Mouse (Mus musculus) neural tube, embryonic 12.5 days (tissue): ENCODE measurements at regions not wholly inside any gene's neighbourhood (a gene's known extent, or its start where the extent isn't known, plus 50 kb on each side); places are given as distances from the start of the nearest gene placed in this dataset.
A peak's percentile ranks its signal among the peaks of the same experiment; 100 is the strongest.

Experiments
- ATAC-seq: fragments of 200-750 bp; cut with Nextera tagmentation; 2 replicates; pipeline ENCODE4 v1.8.0; 2017; ENCODE audit warnings: low read depth, mild to moderate bottlenecking, moderate TSS enrichment, moderate library complexity; ENCODE audit not compliant: low FRiP score
- H3K27ac ChIP-seq: fragments of 300-500 bp; sonication (generic); 2 replicates; pipeline ENCODE4 v1.5.1; 2016
- H3K27me3 ChIP-seq: fragments of 300-500 bp; sonication (generic); replicated peaks from 2 replicates; pipeline ENCODE4 v1.6.1; 2016; ENCODE audit warnings: mild to moderate bottlenecking
- H3K36me3 ChIP-seq: fragments of 300-500 bp; sonication (generic); 2 replicates; pipeline ENCODE4 v1.6.1; 2016; ENCODE audit warnings: mild to moderate bottlenecking
- H3K4me1 ChIP-seq: fragments of 300-500 bp; sonication (generic); 2 replicates; pipeline ENCODE4 v1.6.1; 2016
- H3K4me2 ChIP-seq: fragments of 300-500 bp; sonication (generic); replicated peaks from 2 replicates; pipeline ENCODE4 v1.6.1; 2016; ENCODE audit warnings: mild to moderate bottlenecking
- H3K4me3 ChIP-seq: fragments of 300-500 bp; sonication (generic); 2 replicates; pipeline ENCODE4 v1.5.1; 2016
- H3K9ac ChIP-seq: fragments of 300-500 bp; sonication (generic); 2 replicates; pipeline ENCODE4 v1.6.1; 2016; ENCODE audit warnings: mild to moderate bottlenecking
- H3K9me3 ChIP-seq: fragments of 300-500 bp; sonication (generic); 2 replicates; pipeline ENCODE4 v1.6.1; 2016; ENCODE audit warnings: mild to moderate bottlenecking
- WGBS: fragments of 180-500 bp; shearing (Covaris S2); methylation state at CpG from one replicate; pipeline ENCODE4 v1.1.7; 2016; 5-methylcytosine and 5-hydroxymethylcytosine counted together

DNA sequence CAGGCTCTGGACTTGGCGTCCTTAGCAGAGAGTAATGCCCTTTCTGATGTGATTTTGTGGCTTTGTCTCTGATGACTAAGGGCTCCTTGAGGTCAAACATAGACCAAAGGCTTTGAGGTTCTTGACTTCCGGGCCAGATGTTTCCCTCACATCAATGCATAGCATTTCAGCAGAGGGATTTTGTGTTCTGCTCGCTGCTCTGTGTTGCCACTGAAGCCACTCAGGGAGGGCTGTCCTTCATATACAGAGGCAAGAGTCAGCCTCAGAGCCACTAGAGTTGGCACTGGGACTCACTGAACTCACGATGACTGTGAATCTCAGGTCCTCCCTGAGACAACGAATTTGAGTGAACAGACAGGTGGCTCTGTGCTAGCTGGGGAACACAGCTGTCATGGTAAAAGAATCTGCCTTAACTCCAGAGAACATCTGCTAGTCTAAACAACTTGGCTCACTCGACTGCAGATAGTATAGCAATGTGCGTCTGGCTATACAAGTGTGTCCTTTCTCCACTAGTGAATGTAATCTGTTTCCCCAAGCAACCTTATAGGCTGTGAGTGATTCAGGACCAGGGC is 74.3 kb downstream of the Gp2 start:
- Histone ChIP-seq H3K4me1 (peaks cover 4% of the 10 kb centered on the region; the same call in 1 of the 2 replicates), H3K4me2 (no peak overlapping the region), H3K27me3 (no peaks in the 10 kb centered on the region), H3K9me3 (no peaks in the 10 kb centered on the region), H3K27ac (no peak overlapping the region), H3K4me3 (no peak overlapping the region), H3K36me3 (no peaks in the 10 kb centered on the region), H3K9ac (no peak overlapping the region)
- no peak for ATAC-seq
- 83% methylated on average over 7 of the region's 7 CpGs for WGBS

DNA sequence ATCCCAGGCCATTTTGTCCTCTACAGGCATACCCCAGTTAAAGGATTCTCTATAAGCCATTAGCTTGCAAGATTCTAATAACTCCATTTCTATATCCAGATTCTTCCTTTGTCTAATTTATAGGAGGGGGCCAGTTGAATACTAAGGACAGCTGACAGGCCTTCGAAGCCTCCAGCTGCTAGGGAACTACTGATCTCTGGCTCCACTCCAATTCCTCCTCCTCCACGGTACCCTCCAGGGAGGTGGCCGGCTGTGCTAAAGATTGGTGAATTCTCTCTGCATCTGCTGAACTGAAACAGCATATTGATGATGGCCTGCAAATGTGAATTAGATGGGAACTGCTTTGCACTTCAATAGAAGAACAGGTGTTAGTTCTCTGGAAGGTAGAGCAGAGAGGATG is 79.2 kb downstream of the Gp2 start:
- H3K27me3 ChIP-seq: no peaks in the 10 kb centered on the region
- H3K4me2 ChIP-seq: no peak overlapping the region
- no peak overlapping the region for H3K9ac ChIP-seq
- H3K9me3 ChIP-seq: no peaks in the 10 kb centered on the region
- 40% methylated on average over 3 of the region's 3 CpGs for WGBS
- ATAC-seq: peak; percentile 87
- H3K4me3 ChIP-seq: no peak overlapping the region
- peaks cover 4% of the 10 kb centered on the region; the same call in 1 of the 2 replicates for H3K4me1 ChIP-seq
- no peak overlapping the region for H3K27ac ChIP-seq
- no peaks in the 10 kb centered on the region for H3K36me3 ChIP-seq

DNA sequence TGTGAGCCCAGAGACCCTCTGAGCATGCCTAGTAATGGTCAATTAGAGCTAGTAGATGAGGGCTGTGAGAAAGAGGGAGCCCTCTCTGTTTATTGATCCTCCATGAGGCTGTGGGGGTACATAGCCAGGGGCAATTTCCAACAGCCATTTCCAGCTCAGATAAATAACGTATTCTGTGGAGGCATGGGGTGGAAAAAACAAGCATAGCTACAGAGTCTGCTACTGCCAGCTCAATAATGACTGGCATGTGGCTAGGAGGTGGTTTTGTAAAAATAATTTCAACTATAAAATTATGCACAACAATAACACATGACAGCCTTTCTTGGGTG is 94.9 kb downstream of the Gp2 start:
- no peak overlapping the region for H3K4me2 ChIP-seq
- H3K27me3 ChIP-seq: no peaks in the 10 kb centered on the region
- WGBS: 42% methylated on average over 1 of the region's 1 CpGs
- H3K4me1 ChIP-seq: no peaks in the 10 kb centered on the region
- no peaks in the 10 kb centered on the region for H3K9me3 ChIP-seq
- H3K4me3 ChIP-seq: no peak overlapping the region
- no peaks in the 10 kb centered on the region for H3K36me3 ChIP-seq
- peak; percentile 71; the same call in 1 of the 2 replicates for ATAC-seq
- no peak overlapping the region for H3K27ac ChIP-seq
- no peak overlapping the region for H3K9ac ChIP-seq

DNA sequence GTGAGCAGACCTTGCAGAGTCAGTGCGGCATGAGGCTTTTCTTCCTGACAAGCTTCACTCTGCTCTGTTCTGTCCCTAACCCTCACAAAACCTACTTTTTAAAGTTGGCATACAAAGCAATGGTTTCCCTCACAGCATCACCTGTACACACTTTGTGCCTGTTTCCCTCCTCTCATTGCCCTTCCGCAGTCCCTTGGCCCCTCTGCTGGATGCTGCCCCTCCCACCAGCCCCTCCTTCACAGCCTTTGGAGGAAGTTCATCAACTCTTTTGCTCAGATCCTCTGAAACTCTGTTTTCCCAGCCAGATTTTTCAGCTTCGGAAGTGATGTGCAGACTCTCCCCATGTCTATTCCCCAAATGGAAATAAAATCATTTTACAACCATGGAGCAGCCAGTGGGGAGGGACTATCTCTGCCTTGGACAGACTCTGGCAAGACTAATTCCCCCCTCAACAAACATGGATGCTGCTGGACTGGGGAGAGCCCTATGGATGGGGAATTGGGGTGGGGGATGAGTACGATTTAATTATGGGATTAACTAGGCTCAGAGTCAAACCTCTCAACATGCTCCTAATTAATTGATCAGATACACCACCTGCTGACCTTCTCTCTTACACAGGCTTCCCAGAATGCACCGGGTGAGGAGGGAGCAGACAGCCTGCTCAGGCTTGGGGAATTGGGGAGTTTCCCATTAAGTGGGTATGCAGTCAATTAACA is 95.4 kb downstream of the Gp2 start:
- 60% methylated on average over 5 of the region's 5 CpGs for WGBS
- H3K4me2 ChIP-seq: no peak overlapping the region
- no peak overlapping the region for H3K27ac ChIP-seq

DNA sequence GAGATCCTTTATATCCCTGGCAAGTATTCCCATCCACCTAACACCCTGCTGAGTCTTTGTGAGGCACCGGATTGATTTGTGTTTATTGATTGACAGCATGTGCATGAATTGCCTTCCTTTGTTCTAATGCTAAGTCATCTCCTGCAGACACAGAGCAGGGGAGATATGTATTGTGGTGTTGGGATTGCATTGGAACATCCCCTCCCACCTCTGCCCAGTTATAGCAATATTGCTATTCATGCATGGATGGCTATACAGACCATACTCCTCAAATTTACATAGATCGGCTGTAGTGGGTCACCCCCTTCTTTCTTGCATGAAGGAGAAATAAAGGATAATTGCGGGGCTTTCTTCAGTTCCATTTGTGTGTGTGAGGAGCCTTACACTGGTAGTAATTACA is 101.7 kb downstream of the Gp2 start:
- H3K27me3 ChIP-seq: no peaks in the 10 kb centered on the region
- H3K9me3 ChIP-seq: no peaks in the 10 kb centered on the region
- ATAC-seq: no peak
- H3K4me3 ChIP-seq: no peak overlapping the region
- H3K4me2 ChIP-seq: no peak overlapping the region
- no peak overlapping the region for H3K27ac ChIP-seq
- H3K4me1 ChIP-seq: no peaks in the 10 kb centered on the region
- H3K9ac ChIP-seq: no peak overlapping the region
- WGBS: 75% methylated on average over 3 of the region's 3 CpGs
- H3K36me3 ChIP-seq: no peaks in the 10 kb centered on the region

More for the DNA sequence above, 95.4 kb downstream of the Gp2 start:
- Histone ChIP-seq H3K9ac (no peak overlapping the region), H3K4me1 (no peaks in the 10 kb centered on the region), H3K27me3 (no peaks in the 10 kb centered on the region), H3K9me3 (no peaks in the 10 kb centered on the region), H3K4me3 (no peak overlapping the region), H3K36me3 (no peaks in the 10 kb centered on the region)
- ATAC-seq: peak; percentile 34

DNA sequence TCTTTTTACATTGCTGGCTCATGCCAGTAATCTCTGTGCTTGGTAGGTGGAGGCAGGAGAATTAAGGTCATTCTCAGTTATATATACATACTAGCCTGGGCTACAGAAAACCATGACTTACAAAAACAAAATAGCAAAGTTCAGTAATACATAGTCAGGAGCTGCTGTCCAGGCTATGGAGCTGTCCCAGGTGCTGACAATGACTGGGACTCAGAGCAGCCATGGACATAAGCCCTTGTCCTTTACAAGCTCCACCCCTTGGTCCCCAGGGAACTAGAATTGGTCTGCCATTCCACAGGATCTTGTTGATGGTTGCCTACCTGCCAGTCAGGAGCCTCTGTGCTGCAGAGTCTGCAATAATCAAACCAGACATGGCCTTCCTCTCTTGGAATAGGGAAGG is 102.8 kb downstream of the Gp2 start:
- no peak overlapping the region for H3K4me3 ChIP-seq
- no peak overlapping the region for H3K4me2 ChIP-seq
- no peak overlapping the region for H3K27ac ChIP-seq
- H3K9me3 ChIP-seq: no peaks in the 10 kb centered on the region
- H3K27me3 ChIP-seq: no peaks in the 10 kb centered on the region
- no peaks in the 10 kb centered on the region for H3K36me3 ChIP-seq
- ATAC-seq: no peak
- H3K9ac ChIP-seq: no peak overlapping the region
- no peaks in the 10 kb centered on the region for H3K4me1 ChIP-seq

DNA sequence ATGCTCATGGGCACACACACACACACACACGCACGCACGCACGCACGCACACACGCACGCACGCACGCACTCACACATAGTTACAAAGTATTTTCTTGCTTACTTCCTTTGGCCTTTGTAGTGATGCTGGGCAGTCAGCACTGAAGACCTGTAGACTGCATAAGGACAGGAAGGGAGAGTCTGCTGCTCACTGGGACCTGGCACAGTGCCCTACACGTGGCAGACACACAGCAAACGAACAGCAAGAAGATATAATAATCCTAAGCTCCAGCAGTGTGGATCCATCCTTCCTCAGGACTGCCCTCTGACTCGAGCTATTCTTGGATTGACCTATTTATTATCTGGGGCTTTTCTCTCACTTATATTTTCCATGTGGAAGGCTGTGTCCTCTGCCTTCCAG is 106.5 kb downstream of the Gp2 start:
- no peaks in the 10 kb centered on the region for H3K27me3 ChIP-seq
- H3K36me3 ChIP-seq: no peaks in the 10 kb centered on the region

DNA sequence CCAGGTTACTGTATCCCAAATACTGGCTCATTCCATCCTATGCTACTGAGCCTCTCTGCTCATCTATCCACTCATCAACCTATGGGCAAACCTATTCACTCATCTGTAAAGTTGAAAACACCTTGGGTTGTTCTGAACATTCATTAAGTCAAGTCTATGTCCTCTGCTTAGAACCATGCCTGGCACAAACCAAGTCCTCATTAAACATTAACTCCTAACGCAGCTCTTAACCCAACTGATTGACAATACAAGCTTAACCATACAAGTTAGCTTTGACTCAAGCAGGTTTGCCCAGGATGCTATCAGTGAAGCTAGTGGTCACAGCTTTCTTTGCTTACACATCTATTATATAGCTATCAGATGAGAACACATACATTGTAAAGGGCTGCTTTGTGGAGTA is 108.4 kb downstream of the Gp2 start:
- ATAC-seq: no peak
- 89% methylated on average over 1 of the region's 1 CpGs for WGBS
- H3K36me3 ChIP-seq: no peaks in the 10 kb centered on the region

More for the DNA sequence above, 106.5 kb downstream of the Gp2 start:
- H3K4me2 ChIP-seq: no peak overlapping the region
- no peak for ATAC-seq
- 89% methylated on average over 12 of the region's 12 CpGs for WGBS
- no peak overlapping the region for H3K4me3 ChIP-seq
- no peaks in the 10 kb centered on the region for H3K9me3 ChIP-seq
- H3K27ac ChIP-seq: no peak overlapping the region
- H3K9ac ChIP-seq: no peak overlapping the region
- no peaks in the 10 kb centered on the region for H3K4me1 ChIP-seq

DNA sequence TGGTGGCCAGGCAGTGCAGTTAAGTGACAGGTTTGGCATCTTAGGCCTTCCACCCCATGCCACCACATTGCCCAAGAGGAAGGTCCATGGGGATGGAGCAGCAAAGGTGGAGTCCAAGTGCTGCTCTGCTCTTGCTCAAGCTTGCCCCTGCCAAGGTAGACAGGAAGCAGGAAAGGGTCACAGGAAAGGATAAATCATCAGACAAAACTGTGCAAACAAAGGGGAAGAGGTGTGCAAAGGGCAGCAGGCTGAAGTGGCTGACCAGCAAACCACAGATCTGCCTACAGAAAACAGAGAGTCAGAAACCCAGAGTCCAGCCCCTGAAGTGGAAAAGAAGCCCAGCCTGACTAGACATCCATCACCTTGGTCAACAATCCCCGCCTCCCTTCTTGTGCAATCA is 115.7 kb downstream of the Gp2 start:
- 76% methylated on average over 1 of the region's 1 CpGs for WGBS
- H3K9me3 ChIP-seq: no peaks in the 10 kb centered on the region
- no peak for ATAC-seq
- no peaks in the 10 kb centered on the region for H3K27me3 ChIP-seq
- no peak overlapping the region for H3K4me2 ChIP-seq
- no peak overlapping the region for H3K9ac ChIP-seq
- H3K36me3 ChIP-seq: no peaks in the 10 kb centered on the region
- H3K4me1 ChIP-seq: no peaks in the 10 kb centered on the region
- H3K27ac ChIP-seq: no peak overlapping the region
- no peak overlapping the region for H3K4me3 ChIP-seq

More for the DNA sequence above, 108.4 kb downstream of the Gp2 start:
- Histone ChIP-seq H3K4me3 (no peak overlapping the region), H3K4me1 (no peaks in the 10 kb centered on the region), H3K9ac (no peak overlapping the region), H3K27ac (no peak overlapping the region), H3K27me3 (no peaks in the 10 kb centered on the region), H3K4me2 (no peak overlapping the region), H3K9me3 (no peaks in the 10 kb centered on the region)

DNA sequence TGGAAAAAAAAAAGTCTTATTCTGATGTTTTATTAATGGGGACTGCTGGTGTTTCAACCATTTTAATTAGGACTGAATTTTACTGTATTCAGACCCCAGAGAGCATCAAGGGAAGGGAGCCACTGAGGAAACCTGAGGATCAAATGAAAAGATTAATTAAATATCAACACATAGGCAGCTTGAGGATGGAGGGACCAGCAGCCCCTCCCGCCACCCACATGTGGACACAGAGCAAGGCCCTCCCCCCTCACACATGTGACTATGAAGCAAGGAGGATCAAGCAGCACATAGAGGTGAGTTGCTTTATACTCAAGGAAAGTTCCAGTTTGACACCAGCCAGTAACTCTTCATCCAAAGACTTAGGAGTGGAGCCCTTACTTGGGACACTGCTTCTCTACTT is 126.0 kb downstream of the Gp2 start:
- WGBS: 86% methylated on average over 1 of the region's 1 CpGs
- Histone ChIP-seq H3K4me2 (no peak overlapping the region), H3K27me3 (no peaks in the 10 kb centered on the region), H3K4me3 (no peak overlapping the region), H3K9me3 (no peaks in the 10 kb centered on the region), H3K36me3 (no peaks in the 10 kb centered on the region), H3K27ac (no peak overlapping the region), H3K9ac (no peak overlapping the region), H3K4me1 (peaks cover 7% of the 10 kb centered on the region; the same call in 1 of the 2 replicates)
- no peak for ATAC-seq

DNA sequence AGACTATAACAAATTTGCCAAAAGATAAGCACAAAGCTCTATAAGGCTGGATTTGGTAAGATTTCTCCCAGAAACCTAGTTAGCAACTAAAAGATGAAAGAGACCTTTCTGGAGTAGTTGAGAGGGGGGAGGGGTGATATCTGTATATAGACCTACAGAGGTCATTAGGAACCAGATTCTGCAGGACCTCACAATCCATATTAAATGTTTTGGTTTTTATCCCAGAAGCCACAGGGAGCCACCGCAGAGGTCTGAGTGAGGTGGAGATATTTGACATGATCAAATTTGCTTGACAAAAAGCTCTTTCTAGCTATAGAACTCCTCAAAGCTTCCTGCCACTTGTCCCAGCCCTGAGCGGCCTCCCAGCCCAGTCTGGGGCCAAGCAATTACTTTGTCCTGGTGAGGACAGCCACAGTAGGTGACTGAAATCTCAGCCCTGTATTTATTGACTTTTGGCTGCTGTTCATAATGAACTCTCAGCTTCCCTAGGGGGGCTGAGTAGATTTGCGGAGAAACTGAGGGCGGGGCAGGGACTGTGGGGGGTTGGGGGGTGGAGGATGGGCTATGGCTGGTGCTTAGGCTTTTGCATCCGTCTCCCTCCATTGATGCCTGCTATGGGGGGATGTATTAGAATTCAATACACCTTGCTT is 128.5 kb downstream of the Gp2 start:
- Histone ChIP-seq H3K9ac (no peak overlapping the region), H3K27me3 (no peaks in the 10 kb centered on the region), H3K27ac (no peak overlapping the region), H3K4me2 (no peak overlapping the region; the same call in 1 of the 2 replicates), H3K4me3 (no peak overlapping the region), H3K36me3 (no peaks in the 10 kb centered on the region), H3K4me1 (peaks cover 7% of the 10 kb centered on the region; the same call in 1 of the 2 replicates), H3K9me3 (no peaks in the 10 kb centered on the region)
- peak; percentile 75 for ATAC-seq
- WGBS: 5% methylated on average over 5 of the region's 5 CpGs

DNA sequence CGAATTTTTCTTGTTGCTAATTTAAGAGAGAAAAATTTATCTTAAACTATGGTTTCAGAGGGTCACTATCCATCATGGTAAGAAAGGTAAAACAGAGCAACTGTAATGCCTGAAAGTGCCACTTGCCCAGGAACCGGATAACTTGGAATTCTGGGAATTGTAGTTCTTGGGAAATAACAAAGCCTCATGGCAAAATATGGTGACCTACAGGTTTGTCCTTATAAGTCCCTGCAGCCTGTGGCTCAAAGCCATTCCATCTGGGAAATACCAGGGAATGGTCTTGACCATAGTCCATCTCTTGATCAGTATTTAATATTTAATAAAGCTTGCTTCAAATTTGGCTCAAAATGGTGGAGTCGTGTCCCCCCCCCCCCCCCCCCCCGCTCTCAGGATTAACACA is 111.9 kb upstream of the Gpr139 start:
- Histone ChIP-seq H3K27me3 (no peaks in the 10 kb centered on the region), H3K36me3 (no peaks in the 10 kb centered on the region), H3K9ac (no peak overlapping the region), H3K9me3 (no peaks in the 10 kb centered on the region), H3K27ac (no peak overlapping the region), H3K4me2 (no peak overlapping the region), H3K4me3 (no peak overlapping the region), H3K4me1 (no peaks in the 10 kb centered on the region)
- WGBS: 60% methylated on average over 4 of the region's 4 CpGs
- ATAC-seq: no peak

DNA sequence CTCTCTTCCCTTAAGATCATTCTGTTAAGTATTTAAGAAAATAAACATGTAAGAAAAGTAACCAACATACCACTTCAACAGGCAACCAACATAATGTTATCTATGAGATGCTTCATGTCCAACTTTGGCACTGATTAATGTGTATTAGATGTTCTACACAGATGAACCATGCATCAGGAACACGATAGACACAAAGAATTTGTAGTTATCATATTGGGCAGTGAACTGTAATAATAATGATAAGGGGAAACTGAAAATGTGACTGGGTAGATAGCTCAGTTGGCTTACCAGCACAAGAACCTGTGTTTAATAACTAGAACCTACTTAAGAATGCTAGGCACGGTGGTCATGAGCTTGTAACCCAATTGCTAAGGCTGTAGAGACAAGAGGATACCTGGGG is 107.0 kb upstream of the Gpr139 start:
- Histone ChIP-seq H3K36me3 (no peaks in the 10 kb centered on the region), H3K4me2 (no peak overlapping the region), H3K9me3 (no peaks in the 10 kb centered on the region), H3K27ac (no peak overlapping the region), H3K27me3 (no peaks in the 10 kb centered on the region), H3K9ac (no peak overlapping the region), H3K4me3 (no peak overlapping the region), H3K4me1 (no peaks in the 10 kb centered on the region)
- 79% methylated on average over 2 of the region's 2 CpGs for WGBS
- no peak for ATAC-seq
